Mouse (Mus musculus): ENCODE results near the gene Gdpd4.

Gene Gdpd4

GRCm38 (mm10) chr7:98084541-98085293, 165.0 kb downstream of the Gdpd4 start:
- DNase-seq (ENCODE audit: low read depth, low spot score) = no peak

- no peak for DNase-seq (ENCODE audit: low read depth, low spot score)
Measured at GRCm38 (mm10) chr7:98085314-98085713, 165.6 kb downstream of the Gdpd4 start.

GRCm38 (mm10) chr7:98086346-98086745, 166.6 kb downstream of the Gdpd4 start:
- no peak for DNase-seq (ENCODE audit: low read depth, low spot score)

- DNase-seq (ENCODE audit: low read depth, low spot score) = no peak
Measured at GRCm38 (mm10) chr7:98095852-98096251, 176.1 kb downstream of the Gdpd4 start.

GRCm38 (mm10) chr7:98097557-98097956, 177.8 kb downstream of the Gdpd4 start:
- DNase-seq (ENCODE audit: low read depth, low spot score) = no peak
